Mouse (Mus musculus) CD4-positive, CD25-positive, alpha-beta regulatory T cell, adult 4 months (primary cell): ENCODE results near the gene Shank2. TPM values are rescaled to one million over a fixed set of nuclear protein-coding genes. Genes with fewer than 3 reads are reported as not detected.

ENCODE experiments used
- ATAC-seq: one replicate; pipeline ENCODE4 v1.8.0; 2017
- polyA plus RNA-seq, 2 experiments: library from polyadenylated mRNA; unstranded; fragments of 100-300 nt; shearing (Covaris generic); gene quantifications; one replicate each; pipeline ENCODE4 v1.2.1; 2017

Shank2 gene
- polyA plus RNA-seq, 2 experiments from 2014 or later = 0.05 TPM; not detected in 1

GRCm38 (mm10) chr7:144366133-144366532 is 364.4 kb downstream of the Shank2 start:
- ATAC-seq = no peak

- ATAC-seq = no peak
Measured at GRCm38 (mm10) chr7:144373059-144373458, 371.3 kb downstream of the Shank2 start.

GRCm38 (mm10) chr7:144375483-144375882 is 373.8 kb downstream of the Shank2 start:
- no peak for ATAC-seq

GRCm38 (mm10) chr7:144378254-144378653 is 376.5 kb downstream of the Shank2 start:
- ATAC-seq = no peak

- no peak for ATAC-seq
Measured at GRCm38 (mm10) chr7:144379243-144379884, 377.6 kb downstream of the Shank2 start.

- no peak for ATAC-seq
Measured at GRCm38 (mm10) chr7:144381588-144381987, 379.9 kb downstream of the Shank2 start.

GRCm38 (mm10) chr7:144387537-144387936 is 385.8 kb downstream of the Shank2 start:
- no peak for ATAC-seq

- ATAC-seq = no peak
Measured at GRCm38 (mm10) chr7:144389704-144390103, 388.0 kb downstream of the Shank2 start.

GRCm38 (mm10) chr7:144390676-144391075 is 388.9 kb downstream of the Shank2 start:
- no peak for ATAC-seq

- ATAC-seq = no peak
Measured at GRCm38 (mm10) chr7:144391727-144392126, 390.0 kb downstream of the Shank2 start.

GRCm38 (mm10) chr7:144402492-144402891 is 400.8 kb downstream of the Shank2 start:
- no peak for ATAC-seq

GRCm38 (mm10) chr7:144407675-144408074 is 405.9 kb downstream of the Shank2 start:
- no peak for ATAC-seq

GRCm38 (mm10) chr7:144408464-144409000 is 406.8 kb downstream of the Shank2 start:
- no peak for ATAC-seq

GRCm38 (mm10) chr7:144409682-144410081 is 408.0 kb downstream of the Shank2 start:
- no peak for ATAC-seq

- no peak for ATAC-seq
Measured at GRCm38 (mm10) chr7:144411967-144412906, 410.5 kb downstream of the Shank2 start.

GRCm38 (mm10) chr7:144414632-144415031 is 412.9 kb downstream of the Shank2 start:
- no peak for ATAC-seq

- ATAC-seq = no peak
Measured at GRCm38 (mm10) chr7:144415795-144416194, 414.1 kb downstream of the Shank2 start.

GRCm38 (mm10) chr7:144417234-144417633 is 415.5 kb downstream of the Shank2 start:
- ATAC-seq = no peak

GRCm38 (mm10) chr7:144417644-144418343 is 416.1 kb downstream of the Shank2 start:
- peak; percentile 91 for ATAC-seq

GRCm38 (mm10) chr7:144420552-144420951 is 418.8 kb downstream of the Shank2 start:
- no peak for ATAC-seq

GRCm38 (mm10) chr7:144421478-144421877 is 419.8 kb downstream of the Shank2 start:
- ATAC-seq = no peak

- ATAC-seq = no peak
Measured at GRCm38 (mm10) chr7:144425953-144426352, 424.2 kb downstream of the Shank2 start.

- ATAC-seq = no peak
Measured at GRCm38 (mm10) chr7:144426594-144426993, 424.9 kb downstream of the Shank2 start.
